Mouse (Mus musculus) hindbrain, postnatal 0 days (tissue): ENCODE results near the gene Prkcz. TPM values are rescaled to one million over a fixed set of nuclear protein-coding genes. Genes with fewer than 3 reads are reported as not detected.

ENCODE experiments used
- ATAC-seq: fragments of 200-750 bp; cut with Nextera tagmentation; 2 replicates; pipeline ENCODE4 v1.8.0; 2017; ENCODE audit warnings: mild to moderate bottlenecking, moderate TSS enrichment, moderate library complexity
- DNase-seq: peaks from one replicate; pipeline ENCODE4 v3.0.0-alpha.2; 2015; ENCODE audit warnings: low spot score
- H3K27ac ChIP-seq: fragments of 300-500 bp; sonication (generic); 2 replicates; pipeline ENCODE4 v1.5.1; 2014; ENCODE audit warnings: mild to moderate bottlenecking
- H3K27me3 ChIP-seq: fragments of 300-500 bp; sonication (generic); 2 replicates; pipeline ENCODE4 v1.6.1; 2014; ENCODE audit warnings: low read length, mixed read lengths; ENCODE audit not compliant: insufficient read depth
- H3K36me3 ChIP-seq: fragments of 300-500 bp; sonication (generic); 2 replicates; pipeline ENCODE4 v1.6.1; 2014; ENCODE audit warnings: low read length, mixed read lengths; ENCODE audit not compliant: insufficient read depth
- H3K4me1 ChIP-seq: fragments of 300-500 bp; sonication (generic); 2 replicates; pipeline ENCODE4 v1.6.1; 2014; ENCODE audit warnings: antibody characterized with exemption, low read length, mixed read lengths; ENCODE audit not compliant: insufficient read depth
- H3K4me2 ChIP-seq: fragments of 300-500 bp; sonication (generic); 2 replicates; pipeline ENCODE4 v1.6.1; 2014; ENCODE audit warnings: low read depth, mild to moderate bottlenecking, low read length, moderate library complexity, mixed read lengths
- H3K4me3 ChIP-seq: fragments of 300-500 bp; sonication (generic); 2 replicates; pipeline ENCODE4 v1.5.1; 2014; ENCODE audit warnings: low read length
- H3K9ac ChIP-seq: fragments of 300-500 bp; sonication (generic); replicated peaks from 2 replicates; pipeline ENCODE4 v1.6.1; 2014; ENCODE audit warnings: mild to moderate bottlenecking, low read length, moderate library complexity, mixed read lengths
- H3K9me3 ChIP-seq: fragments of 300-500 bp; sonication (generic); 2 replicates; pipeline ENCODE4 v1.6.1; 2016; ENCODE audit warnings: low read length, mixed read lengths
- CTCF ChIP-seq: IDR thresholded peaks from 2 replicates; pipeline ENCODE4 v1.5.1; 2016; ENCODE audit warnings: antibody characterized with exemption, control low read depth, low read depth
- WGBS: fragments of 180-500 bp; shearing (Covaris S2); extraction: QIAGEN DNeasy Blood & Tissue Kit; methylation state at CpG from one replicate; pipeline ENCODE4 v1.1.7; 2014; 5-methylcytosine and 5-hydroxymethylcytosine counted together
- polyA plus RNA-seq: library from polyadenylated mRNA; unstranded; fragments of >200 nt; fragmentation: Nextera tagmentation; extraction: Ambion mirVana; gene quantifications from 2 replicates; pipeline ENCODE4 v1.2.1, GENCODE M21; 2015
- total RNA-seq: library from RNA; depleted of rRNA; stranded (reverse); fragments of >200 nt; gene quantifications from 2 replicates; pipeline ENCODE4 v1.2.3, GENCODE M21; 2014

The Prkcz gene
- total and polyA plus RNA-seq, 2 experiments from 2014 or later: 84.2 to 85.1 TPM

DNA sequence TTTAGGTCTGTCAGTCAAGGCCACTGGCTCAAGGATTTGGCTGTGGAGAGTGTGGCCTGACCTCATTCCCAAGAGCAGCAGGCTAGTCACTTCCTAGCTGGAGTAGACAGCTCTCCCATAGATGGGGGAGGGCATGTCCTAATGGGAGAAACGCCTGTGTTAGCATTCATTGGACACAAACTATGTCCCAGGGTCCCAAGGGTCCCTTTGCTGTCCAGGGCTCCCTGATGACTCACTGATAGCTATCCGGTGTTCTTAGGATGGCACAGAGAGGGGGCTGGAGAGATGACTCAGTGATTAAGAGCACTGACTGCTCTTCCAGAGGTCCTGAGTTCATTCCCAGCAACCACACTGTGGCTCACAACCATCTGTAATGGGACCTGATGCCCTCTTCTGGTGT lies 79.9 kb downstream of the Prkcz start:
- TF ChIP-seq CTCF: no peak
- DNase-seq (no peak), ATAC-seq (no peak)
- no peaks in the 10 kb centered on the region for H3K9me3 ChIP-seq
- no peaks in the 10 kb centered on the region for H3K27me3 ChIP-seq
- H3K36me3 ChIP-seq: no peaks in the 10 kb centered on the region
- H3K27ac ChIP-seq: no peak overlapping the region
- H3K4me3 ChIP-seq: no peak overlapping the region
- H3K9ac ChIP-seq: no peak overlapping the region
- peaks cover 5% of the 10 kb centered on the region; the same call in 1 of the 2 replicates for H3K4me1 ChIP-seq
- WGBS: 69% methylated on average over 2 of the region's 2 CpGs
- no peak overlapping the region for H3K4me2 ChIP-seq

DNA sequence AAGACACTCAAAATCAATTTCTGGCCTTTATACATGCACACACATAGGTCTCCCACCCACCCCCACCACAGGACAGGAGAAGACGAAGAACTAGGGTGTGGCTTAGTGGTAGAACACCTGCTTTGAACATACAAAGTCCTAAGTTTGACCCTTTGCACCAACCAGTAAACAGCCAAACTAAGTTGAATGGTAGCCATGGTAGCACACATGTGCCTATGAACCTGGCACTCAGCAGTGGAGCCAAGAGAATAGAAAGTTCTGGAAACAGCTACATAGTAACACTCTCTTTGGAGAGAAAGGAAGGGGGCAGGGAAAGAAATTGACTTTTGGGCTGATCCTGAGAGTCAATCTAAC lies 80.4 kb downstream of the Prkcz start:
- DNase-seq (no peak), ATAC-seq (no peak)
- no peak for TF ChIP-seq CTCF
- no peak overlapping the region for H3K4me3 ChIP-seq
- no peak overlapping the region for H3K4me2 ChIP-seq
- H3K9ac ChIP-seq: no peak overlapping the region
- H3K27me3 ChIP-seq: no peaks in the 10 kb centered on the region
- H3K27ac ChIP-seq: no peak overlapping the region
- no peaks in the 10 kb centered on the region for H3K36me3 ChIP-seq
- peaks cover 5% of the 10 kb centered on the region; the same call in 1 of the 2 replicates for H3K4me1 ChIP-seq
- 95% methylated on average over 1 of the region's 1 CpGs for WGBS
- H3K9me3 ChIP-seq: no peaks in the 10 kb centered on the region

DNA sequence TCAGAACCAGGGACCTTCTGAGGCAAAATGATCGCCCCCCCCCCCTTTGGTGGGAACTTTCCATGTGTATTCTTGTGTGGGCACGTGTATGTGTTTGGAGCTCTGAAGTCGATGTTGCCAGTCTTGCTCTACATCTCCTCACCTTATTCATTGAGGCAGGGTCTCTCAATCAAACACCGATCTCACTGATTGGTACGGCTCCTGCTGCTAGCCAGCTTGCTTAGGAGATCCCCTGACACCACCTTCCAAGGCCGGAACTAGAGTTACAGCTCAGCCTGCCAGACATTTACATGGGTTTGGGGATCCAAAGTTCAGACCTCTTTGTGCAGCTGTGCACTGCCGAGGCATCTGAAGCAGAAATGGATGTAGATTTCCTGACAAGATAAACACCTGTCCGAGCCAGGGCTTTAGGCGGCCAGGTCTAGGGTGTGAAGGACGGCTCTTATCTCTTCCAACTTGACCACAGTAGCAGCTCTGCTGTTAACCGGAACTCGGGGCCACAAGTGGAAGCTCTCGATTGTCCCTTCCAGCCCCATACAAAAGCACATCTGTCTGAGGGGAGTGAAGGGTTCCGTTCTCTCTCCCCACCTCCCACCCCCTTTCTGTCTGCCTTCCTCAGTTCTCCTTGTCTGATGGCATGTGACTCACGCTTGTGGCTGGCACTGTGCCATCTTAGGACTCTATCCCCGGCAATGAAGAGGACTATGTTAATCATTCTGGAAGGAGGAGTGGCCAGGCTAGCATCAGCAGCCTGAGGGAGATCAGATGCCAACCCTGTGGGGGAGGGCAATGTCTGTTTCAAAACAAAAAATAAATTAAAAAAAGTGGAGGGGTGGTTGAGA lies 81.0 kb downstream of the Prkcz start:
- H3K4me3 ChIP-seq: no peak overlapping the region
- no peak overlapping the region for H3K27ac ChIP-seq
- H3K27me3 ChIP-seq: no peaks in the 10 kb centered on the region
- H3K9ac ChIP-seq: no peak overlapping the region
- no peak overlapping the region for H3K4me2 ChIP-seq
- DNase-seq: no peak
- H3K9me3 ChIP-seq: no peaks in the 10 kb centered on the region
- WGBS: 63% methylated on average over 16 of the region's 16 CpGs
- H3K4me1 ChIP-seq: peaks cover 5% of the 10 kb centered on the region; the same call in 1 of the 2 replicates
- TF ChIP-seq CTCF: no peak
- no peaks in the 10 kb centered on the region for H3K36me3 ChIP-seq
- ATAC-seq: 0 out of 2 replicates have a peak, but pooled peaks have one; percentile 19

DNA sequence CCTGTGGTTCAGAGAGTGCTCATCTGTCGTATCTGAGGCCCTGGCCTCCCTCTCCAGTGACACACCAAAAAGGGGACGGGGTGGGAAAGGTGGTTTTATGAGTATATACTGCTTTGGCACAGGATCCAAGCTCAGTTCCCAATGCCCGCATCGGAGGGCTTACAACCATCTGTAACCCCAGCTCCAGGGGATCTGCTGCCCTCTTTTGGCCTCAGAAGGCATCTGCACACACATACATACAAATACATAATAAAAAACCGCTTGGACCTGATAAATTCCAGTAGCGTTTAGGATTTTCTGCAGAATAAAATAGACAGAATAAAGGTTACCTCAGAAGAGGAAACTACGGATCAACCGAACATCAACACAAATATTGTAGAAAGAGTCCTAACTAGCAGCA lies 82.1 kb downstream of the Prkcz start:
- H3K27me3 ChIP-seq: no peaks in the 10 kb centered on the region
- no peaks in the 10 kb centered on the region for H3K9me3 ChIP-seq
- DNase-seq (peak; percentile 40), ATAC-seq (no peak)
- no peak overlapping the region for H3K9ac ChIP-seq
- TF ChIP-seq CTCF: peak; percentile 58
- no peaks in the 10 kb centered on the region for H3K36me3 ChIP-seq
- 83% methylated on average over 8 of the region's 8 CpGs for WGBS
- H3K27ac ChIP-seq: no peak overlapping the region
- no peak overlapping the region for H3K4me2 ChIP-seq
- H3K4me3 ChIP-seq: no peak overlapping the region
- H3K4me1 ChIP-seq: peaks cover 5% of the 10 kb centered on the region; the same call in 1 of the 2 replicates

DNA sequence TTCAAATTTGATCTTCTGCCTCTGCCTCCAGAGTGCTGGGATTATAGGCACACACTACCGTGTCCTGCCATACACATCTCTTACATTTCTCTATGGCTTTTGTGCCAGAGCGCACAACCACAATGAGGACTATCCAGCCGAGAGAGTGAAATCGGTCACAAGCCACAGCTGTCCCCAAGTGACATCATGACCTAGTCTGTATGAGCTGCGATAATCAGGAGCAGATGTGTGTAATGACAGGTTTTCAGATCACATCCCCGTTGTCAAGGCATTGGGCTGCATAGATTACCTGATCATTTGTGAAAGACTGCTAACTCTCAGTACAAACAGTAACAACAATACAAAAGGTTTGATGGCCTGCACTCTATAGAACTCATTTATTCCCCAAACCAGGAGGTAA lies 83.2 kb downstream of the Prkcz start:
- Histone ChIP-seq H3K4me2 (no peak overlapping the region), H3K27ac (no peak overlapping the region), H3K9ac (no peak overlapping the region), H3K9me3 (no peaks in the 10 kb centered on the region), H3K4me1 (peaks cover 5% of the 10 kb centered on the region; the same call in 1 of the 2 replicates), H3K4me3 (no peak overlapping the region), H3K36me3 (no peaks in the 10 kb centered on the region; the same call in 1 of the 2 replicates), H3K27me3 (no peaks in the 10 kb centered on the region)
- TF ChIP-seq CTCF: no peak
- ATAC-seq (no peak), DNase-seq (no peak)
- WGBS: 52% methylated on average over 6 of the region's 6 CpGs

DNA sequence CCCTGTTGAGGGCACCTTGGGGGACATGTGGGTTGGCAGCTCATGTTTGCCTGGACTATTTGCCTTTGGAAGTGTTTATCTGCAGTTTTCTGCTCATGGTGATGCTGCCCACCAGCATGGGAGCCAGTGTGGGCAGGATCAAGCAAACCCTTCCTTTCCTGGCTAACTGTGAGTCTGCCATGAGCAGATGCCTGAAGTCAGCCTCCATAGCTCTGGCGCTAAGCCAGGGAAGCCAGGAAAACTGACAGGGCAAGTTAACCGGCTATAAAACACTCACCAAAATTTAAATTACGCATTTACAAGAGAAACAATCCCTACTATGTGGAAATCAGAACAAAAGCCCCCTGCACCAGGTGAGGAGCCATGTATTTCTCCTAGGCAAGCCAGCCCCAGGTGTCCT lies 86.3 kb downstream of the Prkcz start:
- peak; percentile 61 for DNase-seq
- no peak overlapping the region for H3K9ac ChIP-seq

DNA sequence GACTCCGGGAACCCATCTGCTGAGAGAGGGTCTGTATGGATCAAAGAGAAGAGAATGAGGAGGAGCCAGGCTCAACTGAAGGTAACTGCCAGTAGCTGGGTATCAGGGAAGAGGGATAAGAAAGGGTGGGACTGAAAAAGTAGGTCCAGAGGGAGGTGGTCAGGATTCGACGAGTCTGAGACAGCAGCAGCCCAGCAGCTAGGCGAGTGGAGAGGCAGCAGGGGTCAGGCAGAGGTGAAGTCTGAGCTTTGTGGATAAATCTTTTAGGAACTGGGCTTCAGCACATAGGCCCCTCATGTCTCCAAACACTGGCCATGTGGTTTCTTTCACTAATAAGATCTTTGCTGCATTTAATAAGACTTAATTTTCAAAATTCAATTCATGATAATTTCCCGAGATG lies 86.7 kb downstream of the Prkcz start:
- Histone ChIP-seq H3K9me3 (no peaks in the 10 kb centered on the region), H3K27me3 (no peaks in the 10 kb centered on the region), H3K4me3 (no peak overlapping the region), H3K27ac (no peak overlapping the region), H3K9ac (no peak overlapping the region), H3K36me3 (peaks cover 3% of the 10 kb centered on the region; the same call in 1 of the 2 replicates), H3K4me1 (no peaks in the 10 kb centered on the region), H3K4me2 (no peak overlapping the region)
- TF ChIP-seq CTCF: no peak
- DNase-seq (no peak), ATAC-seq (no peak; the same call in 1 of the 2 replicates)
- WGBS: 53% methylated on average over 5 of the region's 5 CpGs

More for the DNA sequence above, 86.3 kb downstream of the Prkcz start:
- H3K27ac ChIP-seq: no peak overlapping the region
- 56% methylated on average over 3 of the region's 3 CpGs for WGBS
- H3K4me1 ChIP-seq: no peaks in the 10 kb centered on the region
- peaks cover 3% of the 10 kb centered on the region; the same call in 1 of the 2 replicates for H3K36me3 ChIP-seq
- no peaks in the 10 kb centered on the region for H3K9me3 ChIP-seq
- no peak for ATAC-seq
- no peak overlapping the region for H3K4me2 ChIP-seq
- TF ChIP-seq CTCF: no peak
- no peak overlapping the region for H3K4me3 ChIP-seq
- H3K27me3 ChIP-seq: no peaks in the 10 kb centered on the region
